Mouse (Mus musculus): ENCODE measurements around the gene Gipr.
"Not testable (repeated sequence)": the region's sequence is repeated elsewhere in the genome, so short reads cannot be mapped to it uniquely, and the experiment has no call there.

The Gipr gene

GRCm38 (mm10) chr7:19178443-19179092 is 12.6 kb upstream of the Gipr start:
- no peak for DNase-seq (ENCODE audit: low spot score)

- no peak for DNase-seq (ENCODE audit: low spot score)
Observed at GRCm38 (mm10) chr7:19178035-19178434, 12.1 kb upstream of the Gipr start.

DNA sequence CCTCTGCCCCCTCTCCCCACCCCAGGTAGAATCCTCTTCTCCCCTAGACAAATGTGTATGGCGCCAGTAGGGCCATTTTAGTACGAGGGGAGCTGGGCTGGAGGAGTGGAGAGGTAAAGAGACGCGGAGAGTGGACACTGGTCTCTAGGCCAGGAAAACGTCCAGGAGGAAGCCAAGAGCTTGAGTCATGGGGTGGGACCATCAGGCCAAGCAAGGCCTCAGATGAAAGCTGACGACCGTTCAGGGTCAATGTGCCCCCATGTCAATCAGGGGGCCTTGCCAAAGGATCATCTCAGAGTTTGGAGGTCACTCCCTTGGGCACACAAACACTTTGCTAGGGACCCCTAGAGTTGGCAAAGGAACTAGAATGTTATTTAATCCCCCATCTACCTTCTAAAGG is 11.3 kb upstream of the Gipr start:
- no peak for DNase-seq (ENCODE audit: low spot score)

GRCm38 (mm10) chr7:19176516-19176947 is 10.6 kb upstream of the Gipr start:
- no peak for DNase-seq (ENCODE audit: low spot score)

DNA sequence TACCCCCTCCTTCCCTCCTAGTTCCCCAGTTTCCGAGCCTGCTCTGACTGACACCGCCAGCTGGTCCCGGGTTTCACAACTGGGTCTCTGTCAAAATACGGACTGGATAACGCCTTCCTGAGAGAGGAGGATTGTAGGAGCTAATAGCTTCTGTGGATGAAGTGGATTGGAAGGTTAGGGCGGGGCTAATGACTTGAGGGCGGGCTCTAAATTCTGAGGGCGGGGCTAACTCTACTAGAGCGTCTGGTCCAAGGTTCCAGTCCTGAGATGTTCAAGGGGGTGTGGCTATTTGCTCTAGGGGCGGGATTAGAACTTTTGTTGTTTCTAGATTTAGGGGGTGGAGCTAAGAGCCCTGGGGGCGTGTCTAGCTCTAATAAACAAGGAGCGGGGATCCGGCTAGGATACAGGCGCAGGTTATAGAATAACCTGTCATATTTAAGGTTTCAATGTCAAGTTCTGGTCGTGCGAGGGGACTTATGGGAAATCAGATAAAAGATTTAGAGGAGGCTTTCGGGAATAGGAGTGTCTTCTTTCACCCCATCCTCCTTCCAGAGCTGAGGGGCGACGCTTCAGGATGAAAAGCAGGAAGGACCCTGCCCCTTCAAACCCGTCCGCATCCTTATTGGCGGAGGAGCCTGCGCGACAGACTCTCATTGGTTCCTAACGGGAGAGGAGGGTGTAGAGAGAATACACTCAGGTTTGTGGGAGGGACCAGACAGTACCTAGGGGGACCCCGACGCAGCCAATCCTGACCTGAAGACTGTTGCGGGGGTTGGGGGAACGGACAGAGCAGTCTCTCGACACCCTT is 10.0 kb upstream of the Gipr start, which contains the start of gene Eml2:
Gene Eml2, plus strand, starts transcription at position 714 of the 808 bp plus-strand sequence.
- DNase-seq (ENCODE audit: low spot score), result no peak

DNA sequence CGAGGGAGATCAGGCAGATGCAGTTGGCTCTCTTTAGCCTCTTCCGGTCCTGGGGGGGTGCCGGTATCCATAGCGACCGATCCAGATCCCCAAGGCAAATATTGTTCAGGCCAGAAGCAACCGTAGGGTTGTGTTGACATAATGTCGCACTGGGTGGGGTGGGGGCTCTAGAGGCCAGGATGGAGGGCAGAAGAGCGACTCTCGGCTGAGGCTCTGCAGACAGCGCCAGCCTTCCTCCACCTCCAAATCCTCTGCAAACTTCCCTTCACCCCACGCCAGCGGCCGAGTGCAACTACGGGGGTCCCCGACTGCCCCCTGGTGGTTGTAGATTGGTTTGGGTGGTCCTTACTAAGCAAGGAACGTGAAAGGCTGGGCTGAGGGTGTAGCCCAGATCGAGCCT is 6.9 kb upstream of the Gipr start:
- peak; percentile 64 for DNase-seq (ENCODE audit: low spot score)

- no peak for DNase-seq (ENCODE audit: low spot score)
Observed at GRCm38 (mm10) chr7:19171831-19172230, 5.9 kb upstream of the Gipr start.

DNA sequence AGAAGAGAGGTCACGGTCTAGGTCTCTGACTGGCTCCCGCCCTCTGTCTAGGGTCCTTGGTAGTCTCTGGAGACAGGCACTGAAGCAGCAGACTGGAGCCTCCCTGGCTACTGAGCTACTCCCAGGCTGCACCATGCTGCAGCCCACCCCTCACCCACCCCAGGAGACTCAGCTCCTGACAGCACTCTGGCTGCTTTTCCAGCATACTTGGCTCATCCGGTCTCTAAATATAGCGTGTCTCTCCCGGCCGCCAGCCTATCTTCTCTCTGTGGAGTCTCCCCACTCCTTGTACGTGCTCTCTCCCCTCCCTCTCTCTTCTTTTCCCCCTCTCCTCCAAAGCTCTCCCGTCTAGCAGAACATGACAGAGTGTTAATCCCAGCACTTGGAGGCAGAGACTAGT is 4.2 kb upstream of the Gipr start:
- DNase-seq (ENCODE audit: low spot score), result no peak

- no peak for DNase-seq (ENCODE audit: low spot score)
Observed at GRCm38 (mm10) chr7:19169506-19169905, 3.6 kb upstream of the Gipr start.

- no peak for DNase-seq (ENCODE audit: low spot score)
Observed at GRCm38 (mm10) chr7:19166990-19167389, 1.1 kb upstream of the Gipr start.

- DNase-seq (ENCODE audit: low spot score), result no peak
Observed at GRCm38 (mm10) chr7:19164978-19165377, 949 bp downstream of the Gipr start.

GRCm38 (mm10) chr7:19164189-19164588 is 1.7 kb downstream of the Gipr start:
- no peak for DNase-seq (ENCODE audit: low spot score)

DNA sequence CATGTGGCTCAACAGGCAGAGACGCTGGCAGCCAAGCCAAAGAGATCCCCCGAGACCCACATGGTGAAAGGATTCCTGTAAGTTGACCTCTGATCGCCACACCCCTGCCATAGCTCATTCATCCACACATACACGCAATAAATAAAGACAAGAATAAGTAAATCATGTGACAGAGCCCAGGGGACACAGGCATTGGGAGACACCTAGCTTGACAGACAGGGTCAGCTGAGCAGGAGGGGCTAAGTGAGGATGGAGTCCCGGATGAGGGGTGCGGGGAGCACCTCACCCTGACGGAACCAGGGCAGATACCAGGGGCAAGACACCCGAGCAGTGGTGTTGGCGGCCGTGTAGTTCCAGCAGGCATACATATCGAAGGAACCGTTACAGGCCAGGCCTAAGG is 2.2 kb downstream of the Gipr start:
- no peak for DNase-seq (ENCODE audit: low spot score)

GRCm38 (mm10) chr7:19162928-19163327 is 3.0 kb downstream of the Gipr start:
- no peak for DNase-seq (ENCODE audit: low spot score)

GRCm38 (mm10) chr7:19160115-19160514 is 5.8 kb downstream of the Gipr start:
- no peak for DNase-seq (ENCODE audit: low spot score)

GRCm38 (mm10) chr7:19159411-19159810 is 6.5 kb downstream of the Gipr start:
- DNase-seq (ENCODE audit: low spot score), result no peak

DNA sequence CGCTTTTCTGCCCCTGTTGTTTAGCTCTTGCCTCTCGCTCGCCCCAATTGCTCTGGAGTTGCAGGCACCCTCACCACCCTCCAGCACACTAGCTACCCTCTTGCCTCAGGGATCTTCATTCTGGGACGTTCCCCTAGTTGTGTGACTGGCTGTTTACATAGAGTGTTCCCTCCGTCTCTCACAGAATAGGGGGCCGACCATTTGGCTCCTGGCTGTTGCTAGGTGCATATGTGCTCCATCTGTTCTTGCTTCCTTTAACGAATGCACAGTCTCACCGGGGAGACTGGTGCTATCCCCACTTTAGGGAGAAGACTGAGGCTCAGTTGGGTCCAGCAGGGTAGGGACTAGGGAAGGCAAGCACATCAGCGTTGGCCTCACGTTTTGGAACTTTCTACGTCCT is 7.3 kb downstream of the Gipr start:
- DNase-seq (ENCODE audit: low spot score), result no peak

DNA sequence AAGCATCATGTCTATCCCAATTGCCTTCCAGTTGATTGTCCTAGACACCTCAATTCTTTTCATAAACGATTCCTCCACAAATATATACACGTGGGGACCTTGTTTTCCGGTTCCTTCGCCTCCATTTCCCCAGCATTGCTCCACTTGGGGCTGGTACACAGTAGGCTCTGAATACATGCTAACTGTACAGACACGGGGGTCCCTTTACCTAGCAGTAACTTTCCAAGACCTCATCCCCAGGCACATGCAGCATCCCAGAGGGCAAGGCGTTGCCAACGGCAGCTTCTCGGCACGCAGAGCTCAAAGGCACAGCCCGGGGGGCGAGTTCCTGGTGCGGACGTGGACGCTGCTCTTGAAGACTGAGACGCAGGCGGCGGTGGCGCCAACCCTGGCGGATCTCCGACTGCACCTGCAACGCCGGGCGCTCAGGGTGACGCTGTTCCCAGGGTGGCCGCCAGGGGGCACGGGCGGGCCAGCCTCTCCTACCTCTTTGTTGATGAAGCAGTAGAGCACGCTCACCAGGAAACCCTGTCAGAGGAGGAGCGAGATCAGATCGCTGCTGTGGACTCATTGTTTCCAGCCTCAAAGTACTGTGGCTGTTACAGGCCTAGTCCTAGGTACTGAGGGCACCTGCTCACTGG is 8.6 kb downstream of the Gipr start:
- peak; percentile 71 for DNase-seq (ENCODE audit: low spot score)

GRCm38 (mm10) chr7:19155825-19156475 is 10.0 kb downstream of the Gipr start:
- DNase-seq (ENCODE audit: low spot score), result no peak

- DNase-seq (ENCODE audit: low spot score), result no peak
Observed at GRCm38 (mm10) chr7:19154796-19155195, 11.1 kb downstream of the Gipr start.

DNA sequence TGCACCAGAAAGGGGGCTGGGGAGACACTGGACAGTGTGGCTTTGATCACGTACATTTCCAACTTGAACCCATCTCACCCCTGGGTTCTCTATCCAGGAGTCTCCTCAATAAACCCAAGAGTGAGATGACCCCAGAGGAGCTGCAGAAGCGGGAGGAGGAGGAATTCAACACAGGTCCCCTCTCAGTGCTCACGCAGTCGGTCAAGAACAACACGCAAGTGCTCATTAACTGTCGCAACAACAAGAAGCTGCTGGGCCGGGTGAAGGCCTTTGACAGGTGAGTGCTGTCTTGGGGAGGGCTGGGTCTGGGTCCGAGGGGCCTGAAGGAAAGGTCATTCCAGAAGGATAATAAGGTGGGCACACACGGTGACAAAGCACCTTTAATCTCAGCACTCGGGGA is 14.8 kb downstream of the Gipr start:
- DNase-seq (ENCODE audit: low spot score), result not testable (repeated sequence)

DNA sequence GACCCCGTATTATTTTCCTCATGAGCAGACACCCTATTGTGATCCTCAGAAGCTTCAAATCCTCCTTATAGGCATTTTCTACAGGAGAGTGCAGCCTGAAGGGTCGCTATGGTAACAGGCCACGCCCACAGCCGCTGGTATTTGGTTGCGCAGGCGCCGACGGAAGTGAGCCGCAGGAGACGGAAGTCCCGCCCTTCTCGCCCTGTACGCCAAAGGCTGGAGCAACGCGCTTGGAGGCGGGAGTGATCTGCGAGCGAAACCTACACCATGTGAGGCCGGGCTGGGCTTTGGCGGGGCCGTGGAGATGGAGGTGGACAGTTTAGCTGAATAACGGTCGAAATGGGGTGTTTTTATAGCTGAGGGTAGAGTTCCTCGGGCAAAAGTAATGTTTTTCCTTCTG is 16.3 kb downstream of the Gipr start, which contains the start of gene Snrpd2:
Gene Snrpd2, plus strand, starts transcription at position 97 of the 400 bp plus-strand sequence.
- DNase-seq (ENCODE audit: low spot score), result peak; percentile 90

All from ovary, adult 18-20 months (tissue).